ENCODE assay signal across 9 mouse cellular contexts in the genomic region with DNA sequence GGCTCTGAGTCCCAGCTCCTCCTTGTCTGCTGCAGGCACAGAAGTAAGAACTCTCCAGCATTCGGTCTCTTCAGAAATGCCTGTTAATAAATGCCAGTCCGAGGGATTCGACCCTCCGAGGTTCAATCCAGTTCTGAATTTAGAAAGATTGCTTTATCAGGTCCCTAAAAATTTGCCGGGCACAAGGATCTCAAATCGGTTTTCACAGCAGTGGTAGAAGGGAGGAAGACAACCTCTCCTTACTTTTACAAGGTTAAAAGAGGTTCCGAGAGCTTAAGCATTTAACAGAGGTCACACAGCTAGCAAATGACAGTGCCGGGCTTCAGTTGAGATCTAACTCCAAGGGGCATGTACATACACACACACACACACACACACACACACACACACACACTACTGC. TPM values are rescaled to one million over a fixed set of nuclear protein-coding genes. Genes with fewer than 3 reads are reported as not detected.
A peak's percentile ranks its signal among the peaks of the same experiment; 100 is the strongest.
DNase-seq lines count a peak whose midpoint lies in the region; ATAC-seq lines count a peak whose summit lies in the region.
"Had no signal": no experiment of that assay in that cellular context is flagged by ENCODE, and none has a peak within 500 bp of the region (broad histone marks: within the 10 kb centered on the region; RNA-seq: fewer than 3 reads in every experiment).

No protein-coding gene starts in this region.

- peaks cover 14% of the 10 kb centered on the region for H3K4me1 ChIP-seq in forebrain, embryonic 12.5 days
- peaks cover 15% of the 10 kb centered on the region for H3K4me1 ChIP-seq in forebrain, embryonic 10.5 days
- peaks cover 8% of the 10 kb centered on the region; the same call in 1 of the 2 replicates for H3K4me1 ChIP-seq in lung, embryonic 15.5 days
- H3K4me1 ChIP-seq in intestine, embryonic 15.5 days (replicated peaks): no peaks in the 10 kb centered on the region; the same call in 1 of the 2 replicates

- H3K27me3 ChIP-seq in forebrain, embryonic 12.5 days: peaks cover 10% of the 10 kb centered on the region; the same call in 1 of the 2 replicates
- peaks cover 20% of the 10 kb centered on the region for H3K27me3 ChIP-seq in forebrain, embryonic 10.5 days (ENCODE audit: poor library complexity, severe bottlenecking)
- H3K27me3 ChIP-seq in lung, embryonic 15.5 days: no peaks in the 10 kb centered on the region
- no peaks in the 10 kb centered on the region for H3K27me3 ChIP-seq in intestine, embryonic 15.5 days (replicated peaks)

- H3K9me3 ChIP-seq in forebrain, embryonic 12.5 days: no peaks in the 10 kb centered on the region
- no peaks in the 10 kb centered on the region for H3K9me3 ChIP-seq in forebrain, embryonic 10.5 days
- no peaks in the 10 kb centered on the region for H3K9me3 ChIP-seq in lung, embryonic 15.5 days
- no peaks in the 10 kb centered on the region for H3K9me3 ChIP-seq in intestine, embryonic 15.5 days

- H3K4me3 ChIP-seq in forebrain, embryonic 12.5 days (replicated peaks): no peak overlapping the region
- H3K4me3 ChIP-seq in forebrain, embryonic 10.5 days: no peak overlapping the region
- H3K4me3 ChIP-seq in lung, embryonic 15.5 days: peak overlapping the region; percentile 52
- peak overlapping the region; percentile 47 for H3K4me3 ChIP-seq in intestine, embryonic 15.5 days (replicated peaks)

- H3K36me3 ChIP-seq in forebrain, embryonic 12.5 days (replicated peaks): no peaks in the 10 kb centered on the region
- no peaks in the 10 kb centered on the region for H3K36me3 ChIP-seq in forebrain, embryonic 10.5 days (replicated peaks)
- no peaks in the 10 kb centered on the region for H3K36me3 ChIP-seq in lung, embryonic 15.5 days
- H3K36me3 ChIP-seq in intestine, embryonic 15.5 days: no peaks in the 10 kb centered on the region

- no peak overlapping the region for H3K27ac ChIP-seq in forebrain, embryonic 12.5 days
- no peak overlapping the region for H3K27ac ChIP-seq in forebrain, embryonic 10.5 days
- H3K27ac ChIP-seq in lung, embryonic 15.5 days: peak overlapping the region; percentile 66; the same call in 1 of the 2 replicates
- no peak overlapping the region for H3K27ac ChIP-seq in intestine, embryonic 15.5 days

- ATAC-seq in forebrain, embryonic 12.5 days (ENCODE audit: low FRiP score): no peak
- no peak for ATAC-seq in lung, embryonic 15.5 days (ENCODE audit: borderline replicate concordance, extremely low read depth, low FRiP score, low TSS enrichment)
- ATAC-seq in intestine, embryonic 15.5 days: no peak

- 76% methylated on average over 8 of the region's 8 CpGs for WGBS in forebrain, embryonic 12.5 days
- WGBS in forebrain, embryonic 10.5 days: 79% methylated on average over 8 of the region's 8 CpGs
- 39% methylated on average over 8 of the region's 8 CpGs for WGBS in lung, embryonic 15.5 days
- WGBS in intestine, embryonic 15.5 days: 47% methylated on average over 8 of the region's 8 CpGs

- DNase-seq in forebrain, embryonic 10.5 days (ENCODE audit: extremely low spot score, low spot score): no peak
- no peak for DNase-seq in lung, postnatal 10 days
- peak; percentile 19 for DNase-seq in naive thymus-derived CD4-positive, alpha-beta T cell, adult 2 months (ENCODE audit: low read depth)
- no peak for DNase-seq in layer of hippocampus, postnatal 14 days (ENCODE audit: low spot score in 2 of 2)
- DNase-seq in urinary bladder, postnatal 10 days (ENCODE audit: low spot score): no peak
- DNase-seq: right cerebral cortex, adult 18-20 months had no signal

- no peak overlapping the region for H3K9ac ChIP-seq in forebrain, embryonic 12.5 days
- H3K9ac ChIP-seq in lung, embryonic 15.5 days: peak overlapping the region; percentile 39; the same call in 1 of the 2 replicates
- H3K9ac ChIP-seq in intestine, embryonic 15.5 days: no peak overlapping the region

- H3K4me2 ChIP-seq in forebrain, embryonic 12.5 days: peak overlapping the region; percentile 77; the same call in 1 of the 2 replicates
- H3K4me2 ChIP-seq in lung, embryonic 15.5 days: peak overlapping the region; percentile 94
- peak overlapping the region; percentile 95 for H3K4me2 ChIP-seq in intestine, embryonic 15.5 days (replicated peaks)

RNA-seq across cellular contexts. Expression of a gene that starts 0.9 kb away (rescaled TPM):
- polyA plus RNA-seq in forebrain, embryonic 12.5 days (2016; fragmentation: Nextera tagmentation; extraction: Ambion mirVana): 0.32 and 0.55 TPM in 2 replicates
- polyA plus RNA-seq in forebrain, embryonic 10.5 days (2016; fragmentation: Nextera tagmentation; extraction: Ambion mirVana): 0.21 TPM in 1 of 2 replicates, not detected in the other
- 11.2 and 12.0 TPM in 2 replicates for polyA plus RNA-seq in lung, embryonic 15.5 days (2015; fragmentation: Nextera tagmentation; extraction: Ambion mirVana)
- polyA plus RNA-seq in intestine, embryonic 15.5 days (2015; fragmentation: Nextera tagmentation; extraction: Ambion mirVana): 3.9 and 4.9 TPM in 2 replicates
- 1 to 10 TPM; 1.9 to 2.0 TPM for total RNA-seq in layer of hippocampus, postnatal 14 days (2021)

RNA-seq across cellular contexts. Expression of a gene that starts 36.0 kb away (rescaled TPM):
- 22.7 and 43.7 TPM in 2 replicates for polyA plus RNA-seq in forebrain, embryonic 12.5 days (2016; fragmentation: Nextera tagmentation; extraction: Ambion mirVana)
- 6.5 and 8.1 TPM in 2 replicates for polyA plus RNA-seq in forebrain, embryonic 10.5 days (2016; fragmentation: Nextera tagmentation; extraction: Ambion mirVana)
- polyA plus RNA-seq in lung, embryonic 15.5 days (2015; fragmentation: Nextera tagmentation; extraction: Ambion mirVana): 801 and 904 TPM in 2 replicates
- polyA plus RNA-seq in intestine, embryonic 15.5 days (2015; fragmentation: Nextera tagmentation; extraction: Ambion mirVana): 1,375 and 1,410 TPM in 2 replicates
- 10 to 100 TPM; 16.4 to 22.9 TPM for total RNA-seq in layer of hippocampus, postnatal 14 days (2021)

Comparison
In these comparisons a context has a peak if more than half of its experiments do, and no peak if none do; other contexts are left out.
1. H3K4me3 ChIP-seq: peak in lung, embryonic 15.5 days (single experiment) and intestine, embryonic 15.5 days (single experiment); none in forebrain, embryonic 12.5 days (single experiment) and forebrain, embryonic 10.5 days (single experiment).
2. RNA of a gene that starts 36.0 kb away (polyA plus RNA-seq): 1,375 to 1,410 TPM in intestine, embryonic 15.5 days and 801 to 904 TPM in lung, embryonic 15.5 days; 22.7 to 43.7 TPM in forebrain, embryonic 12.5 days and 6.5 to 8.1 TPM in forebrain, embryonic 10.5 days; every median in the first group is over 10 times any median in the second.
3. Peak in every context shown above with its lines, with median percentiles within 50 percentile points of each other: H3K4me2 ChIP-seq.